Mouse (Mus musculus): ENCODE results near the gene Lrrc1. TPM values are rescaled to one million over a fixed set of nuclear protein-coding genes. Genes with fewer than 3 reads are reported as not detected.

The Lrrc1 gene
- polyA plus RNA-seq, 1 experiment = 34.0 TPM

DNA sequence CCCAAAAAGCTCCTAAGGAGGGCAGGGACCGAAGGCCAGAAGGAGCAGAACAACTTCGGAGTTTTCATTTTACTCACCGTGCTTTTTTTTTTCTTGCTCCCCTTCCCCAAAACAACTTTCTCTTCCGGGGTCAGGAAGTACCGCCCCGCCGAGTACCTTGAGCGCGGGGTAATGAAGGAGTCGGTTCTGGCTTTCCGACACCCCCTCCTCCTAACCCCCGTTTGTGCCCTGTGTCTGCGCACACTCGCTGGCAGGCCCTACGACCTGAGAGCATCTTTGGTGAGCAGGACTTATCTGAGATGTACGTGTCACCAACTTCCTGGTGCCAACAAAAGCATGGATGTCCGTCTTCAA is 375 bp upstream of the Lrrc1 start:
- Histone ChIP-seq H3K27me3 (replicated peaks; ENCODE audit: control insufficient read depth, insufficient read depth, low read length) (no peaks in the 10 kb centered on the region), H3K4me1 (ENCODE audit: control insufficient read depth, insufficient read depth, low read length) (peaks cover 17% of the 10 kb centered on the region; the same call in 1 of the 2 replicates), H3K4me3 (ENCODE audit: insufficient read depth, low read depth, low read length) (peak overlapping the region; percentile 90), H3K27ac (ENCODE audit: insufficient read depth, low read depth, low read length) (0 out of 2 replicates have a peak overlapping the region, but pooled peaks have one; percentile 53), H3K36me3 (ENCODE audit: control insufficient read depth, insufficient read depth, low read length) (no peaks in the 10 kb centered on the region)
- DNase-seq = no peak
- TF ChIP-seq POLR2A (IDR thresholded peaks at IDR 0.05; ENCODE audit: low read depth, low read length) (no peak), CTCF (conservative IDR thresholded peaks at IDR 0.05; ENCODE audit: insufficient read depth, insufficient read length, low read depth, low read length) (no peak)
- under 1% methylated on average over 17 of the region's 17 CpGs for WGBS

DNA sequence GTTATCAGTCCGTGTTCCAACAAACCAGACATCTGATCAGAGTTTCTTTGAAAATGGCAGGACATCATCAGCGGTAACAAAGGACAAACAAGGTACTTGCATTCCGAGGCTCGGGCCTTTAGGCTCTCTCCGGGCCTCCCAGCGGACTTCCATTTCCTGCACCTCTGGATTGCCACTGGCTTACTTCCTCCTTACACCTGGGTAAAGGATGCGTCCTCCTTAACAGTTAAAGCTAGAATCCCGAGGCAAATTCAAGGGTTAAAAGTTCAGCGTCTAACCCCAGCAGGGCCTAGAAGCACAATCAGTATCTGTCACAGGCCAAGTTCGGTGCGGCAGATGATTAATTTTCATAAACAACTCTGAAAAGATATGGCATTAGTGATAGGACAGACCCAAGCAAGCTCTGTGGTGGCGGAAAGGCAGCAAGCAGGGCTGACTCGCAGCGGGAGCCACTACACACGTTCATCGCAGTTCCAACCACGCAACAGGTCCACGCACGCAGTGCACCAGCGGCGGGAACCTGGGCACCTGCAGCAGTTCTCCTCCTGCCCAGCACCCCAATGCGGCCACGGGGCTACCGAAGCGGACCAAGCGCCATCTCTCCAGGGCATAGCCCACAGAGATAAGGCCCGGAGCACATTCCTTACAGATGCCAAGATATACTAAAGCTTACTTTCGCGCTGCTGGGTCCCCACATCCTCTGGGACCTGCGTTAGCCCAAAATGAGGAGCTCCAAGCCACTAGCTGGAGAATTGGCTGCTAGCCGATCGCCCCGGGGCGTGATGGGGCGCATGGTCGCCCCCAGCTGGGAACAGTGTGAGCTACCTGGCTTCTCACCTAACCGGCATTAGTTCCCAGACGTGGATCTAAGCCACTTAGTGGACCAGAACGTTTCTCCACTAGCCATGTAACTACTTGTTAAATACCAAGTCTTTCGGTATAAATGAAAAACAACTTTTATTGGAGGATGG is 1.0 kb downstream of the Lrrc1 start:
- H3K27ac ChIP-seq (ENCODE audit: insufficient read depth, low read depth, low read length) = peak overlapping the region; percentile 61

DNA sequence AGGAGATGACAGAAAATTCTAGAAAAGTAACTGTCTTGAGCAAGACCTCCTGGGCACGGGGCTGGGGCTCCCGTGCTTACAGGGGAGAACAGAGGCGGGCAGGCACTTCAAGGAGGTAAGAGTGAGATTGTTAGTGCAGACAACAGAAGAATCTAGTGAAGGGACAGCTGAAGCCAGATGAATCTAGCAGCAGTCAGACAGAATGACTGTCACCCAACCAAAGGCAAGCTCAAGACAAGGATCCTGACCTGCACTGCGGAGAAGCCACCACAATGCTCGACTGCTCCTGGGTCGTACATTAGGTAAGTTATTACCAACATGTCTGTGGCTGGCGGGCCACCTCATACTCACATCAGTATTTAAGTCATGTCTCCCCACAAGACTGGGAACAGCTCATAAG is 3.1 kb downstream of the Lrrc1 start:
- WGBS = 75% methylated on average over 7 of the region's 7 CpGs
- Histone ChIP-seq H3K36me3 (ENCODE audit: control insufficient read depth, insufficient read depth, low read length) (no peaks in the 10 kb centered on the region), H3K4me3 (ENCODE audit: insufficient read depth, low read depth, low read length) (no peak overlapping the region), H3K4me1 (ENCODE audit: control insufficient read depth, insufficient read depth, low read length) (peaks cover 26% of the 10 kb centered on the region), H3K27me3 (replicated peaks; ENCODE audit: control insufficient read depth, insufficient read depth, low read length) (no peaks in the 10 kb centered on the region), H3K27ac (ENCODE audit: insufficient read depth, low read depth, low read length) (no peak overlapping the region)
- DNase-seq = no peak
- TF ChIP-seq POLR2A (IDR thresholded peaks at IDR 0.05; ENCODE audit: low read depth, low read length) = no peak
- no peak for TF ChIP-seq CTCF (conservative IDR thresholded peaks at IDR 0.05; ENCODE audit: insufficient read depth, insufficient read length, low read depth, low read length)

More for the DNA sequence above, 1.0 kb downstream of the Lrrc1 start:
- no peaks in the 10 kb centered on the region for H3K36me3 ChIP-seq (ENCODE audit: control insufficient read depth, insufficient read depth, low read length)
- DNase-seq = peak; percentile 85
- no peaks in the 10 kb centered on the region for H3K27me3 ChIP-seq (replicated peaks; ENCODE audit: control insufficient read depth, insufficient read depth, low read length)
- H3K4me1 ChIP-seq (ENCODE audit: control insufficient read depth, insufficient read depth, low read length) = peaks cover 17% of the 10 kb centered on the region
- TF ChIP-seq CTCF (conservative IDR thresholded peaks at IDR 0.05; ENCODE audit: insufficient read depth, insufficient read length, low read depth, low read length) (0 out of 2 replicates have a peak, but pooled peaks have one; percentile 2), POLR2A (IDR thresholded peaks at IDR 0.05; ENCODE audit: low read depth, low read length) (no peak)
- 3% methylated on average over 40 of the region's 40 CpGs for whole genome bisulfite sequencing
- peak overlapping the region; percentile 90 for H3K4me3 ChIP-seq (ENCODE audit: insufficient read depth, low read depth, low read length)

- Histone ChIP-seq H3K27ac (ENCODE audit: insufficient read depth, low read depth, low read length) (no peak overlapping the region), H3K27me3 (replicated peaks; ENCODE audit: control insufficient read depth, insufficient read depth, low read length) (no peaks in the 10 kb centered on the region), H3K4me1 (ENCODE audit: control insufficient read depth, insufficient read depth, low read length) (peaks cover 32% of the 10 kb centered on the region), H3K36me3 (ENCODE audit: control insufficient read depth, insufficient read depth, low read length) (no peaks in the 10 kb centered on the region), H3K4me3 (ENCODE audit: insufficient read depth, low read depth, low read length) (no peak overlapping the region)
- 88% methylated on average over 9 of the region's 9 CpGs for WGBS
- no peak for TF ChIP-seq CTCF (conservative IDR thresholded peaks at IDR 0.05; ENCODE audit: insufficient read depth, insufficient read length, low read depth, low read length)
- TF ChIP-seq POLR2A (IDR thresholded peaks at IDR 0.05; ENCODE audit: low read depth, low read length) = no peak
- no peak for DNase-seq
These were observed 5.4 kb downstream of the Lrrc1 start for GRCm38 (mm10) chr9:77539232-77539631.

GRCm38 (mm10) chr9:77537357-77537756 is 7.3 kb downstream of the Lrrc1 start:
- H3K4me3 ChIP-seq (ENCODE audit: insufficient read depth, low read depth, low read length) = no peak overlapping the region
- 86% methylated on average over 10 of the region's 10 CpGs for WGBS
- no peaks in the 10 kb centered on the region for H3K27me3 ChIP-seq (replicated peaks; ENCODE audit: control insufficient read depth, insufficient read depth, low read length)
- H3K4me1 ChIP-seq (ENCODE audit: control insufficient read depth, insufficient read depth, low read length) = peaks cover 36% of the 10 kb centered on the region
- H3K27ac ChIP-seq (ENCODE audit: insufficient read depth, low read depth, low read length) = no peak overlapping the region
- no peaks in the 10 kb centered on the region for H3K36me3 ChIP-seq (ENCODE audit: control insufficient read depth, insufficient read depth, low read length)
- TF ChIP-seq CTCF (conservative IDR thresholded peaks at IDR 0.05; ENCODE audit: insufficient read depth, insufficient read length, low read depth, low read length) (no peak), POLR2A (IDR thresholded peaks at IDR 0.05; ENCODE audit: low read depth, low read length) (no peak)
- DNase-seq = no peak

DNA sequence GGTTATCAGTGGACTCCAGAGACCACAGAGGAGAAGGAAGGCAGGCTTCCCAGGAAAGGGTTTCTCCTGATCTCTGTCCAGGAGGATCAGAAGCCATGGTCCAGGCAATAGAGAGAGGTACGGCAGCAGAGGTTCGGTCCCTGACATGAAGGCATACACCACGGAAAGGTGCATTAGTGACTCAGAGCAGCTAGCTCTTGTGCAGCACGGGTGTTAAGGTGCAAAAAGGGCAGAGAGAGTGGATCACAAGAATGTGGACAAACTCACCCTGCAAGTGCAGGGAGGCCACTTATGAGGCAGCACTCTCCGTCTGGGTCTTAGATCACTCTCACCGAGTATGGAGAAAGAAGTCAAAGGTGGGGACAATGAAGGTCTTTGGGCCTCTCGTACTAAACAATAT is 7.8 kb downstream of the Lrrc1 start:
- Histone ChIP-seq H3K4me3 (ENCODE audit: insufficient read depth, low read depth, low read length) (no peak overlapping the region), H3K36me3 (ENCODE audit: control insufficient read depth, insufficient read depth, low read length) (no peaks in the 10 kb centered on the region), H3K27ac (ENCODE audit: insufficient read depth, low read depth, low read length) (no peak overlapping the region), H3K4me1 (ENCODE audit: control insufficient read depth, insufficient read depth, low read length) (peaks cover 31% of the 10 kb centered on the region), H3K27me3 (replicated peaks; ENCODE audit: control insufficient read depth, insufficient read depth, low read length) (no peaks in the 10 kb centered on the region)
- 64% methylated on average over 7 of the region's 7 CpGs for WGBS
- DNase-seq = no peak
- TF ChIP-seq POLR2A (IDR thresholded peaks at IDR 0.05; ENCODE audit: low read depth, low read length) (no peak), CTCF (conservative IDR thresholded peaks at IDR 0.05; ENCODE audit: insufficient read depth, insufficient read length, low read depth, low read length) (no peak)

DNA sequence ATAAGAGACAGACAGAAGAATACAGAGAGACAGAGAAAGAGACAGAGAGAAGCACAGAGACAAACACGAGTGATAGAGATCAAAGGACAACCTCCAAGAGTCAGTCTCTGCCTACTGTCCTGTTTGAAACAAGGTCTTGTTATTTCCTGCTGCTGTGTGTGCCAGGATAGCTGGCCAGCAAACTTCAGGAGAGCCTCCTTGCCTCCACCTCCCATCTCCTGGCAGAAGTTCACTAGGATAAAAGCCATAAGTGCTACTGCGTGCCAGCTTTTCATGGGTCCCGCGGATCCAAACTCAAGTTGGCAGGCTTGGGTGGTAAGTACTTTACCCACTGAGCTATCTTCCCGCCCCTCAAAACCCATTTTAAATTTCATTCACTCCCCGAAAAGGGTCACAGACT is 8.4 kb downstream of the Lrrc1 start:
- Histone ChIP-seq H3K36me3 (ENCODE audit: control insufficient read depth, insufficient read depth, low read length) (no peaks in the 10 kb centered on the region), H3K4me3 (ENCODE audit: insufficient read depth, low read depth, low read length) (no peak overlapping the region), H3K27me3 (replicated peaks; ENCODE audit: control insufficient read depth, insufficient read depth, low read length) (no peaks in the 10 kb centered on the region), H3K4me1 (ENCODE audit: control insufficient read depth, insufficient read depth, low read length) (peaks cover 31% of the 10 kb centered on the region), H3K27ac (ENCODE audit: insufficient read depth, low read depth, low read length) (no peak overlapping the region)
- 54% methylated on average over 6 of the region's 6 CpGs for WGBS
- TF ChIP-seq POLR2A (IDR thresholded peaks at IDR 0.05; ENCODE audit: low read depth, low read length) (no peak), CTCF (conservative IDR thresholded peaks at IDR 0.05; ENCODE audit: insufficient read depth, insufficient read length, low read depth, low read length) (no peak)
- peak; percentile 70 for DNase-seq

All from kidney, adult 2 months (tissue).